Mouse (Mus musculus) embryonic facial prominence, embryonic 12.5 days (tissue): ENCODE data around the gene Mtmr6. TPM values are rescaled to one million over a fixed set of nuclear protein-coding genes. Genes with fewer than 3 reads are reported as not detected.

ENCODE experiments used
- microRNA counts: library from miRNA; unstranded; fragments of <30 nt; microRNA quantifications from one replicate; lab custom pipeline; 2017
- microRNA-seq: library from miRNA; unstranded; fragments of <30 nt; microRNA quantifications from one replicate; pipeline ENCODE4, GENCODE M21; 2017
- polyA plus RNA-seq: library from polyadenylated mRNA; unstranded; fragments of >200 nt; fragmentation: Nextera tagmentation; extraction: Ambion mirVana; gene quantifications from 2 replicates; pipeline ENCODE4 v1.2.1, GENCODE M21; 2016

The Mtmr6 gene
- polyA plus RNA-seq, 1 experiment from 2014 or later, result 35.8 TPM

MicroRNA genes within 50 kb of the gene (microRNA counts, 519-probe panel; counts per million panel counts)
- microRNA mmu-miR-719 (lab: Ali Mortazavi, UCI), result 460 counts per million, percentile 65 among the panel's probes with 10 or more counts

Small RNAs within 50 kb of the gene (microRNA-seq; reads per million reads assigned to microRNA genes)
- not detected for gene Mir719

Other genes starting within 250 kb of the Mtmr6 start
- 6.1 and 9.0 TPM in 2 replicates for gene Atp8a2, start 68.0 kb upstream of the Mtmr6 start, polyA plus RNA-seq
- gene Nupl1, start 13.8 kb upstream of the Mtmr6 start, polyA plus RNA-seq, result not detected in 2 replicates
- 57.6 and 60.9 TPM in 2 replicates for gene Gm49336, start 13.7 kb upstream of the Mtmr6 start, polyA plus RNA-seq
- 9.0 and 9.1 TPM in 2 replicates for gene Amer2, start 108.0 kb downstream of the Mtmr6 start, polyA plus RNA-seq